Comparison of ENCODE assay signal across 9 mouse cellular contexts in the genomic region with DNA sequence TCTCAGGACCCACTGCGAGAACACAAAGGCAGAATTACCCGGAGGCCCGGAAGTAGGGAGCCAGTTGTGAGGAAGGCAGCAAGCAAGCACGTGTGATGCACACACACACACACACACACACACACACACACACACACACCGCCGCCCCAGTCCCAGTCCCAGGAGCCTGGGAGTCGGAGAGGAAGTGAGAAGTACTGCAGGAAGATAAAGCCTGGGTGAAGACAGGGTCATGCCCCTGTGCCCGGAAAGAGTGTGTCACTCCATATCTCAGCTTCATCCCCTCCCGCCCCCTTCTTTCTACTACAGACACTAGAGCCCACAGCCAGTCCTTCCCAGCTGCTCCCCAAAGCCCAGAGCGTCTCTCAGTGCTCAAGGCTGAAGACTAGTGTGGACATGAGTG. TPM values are rescaled to one million over a fixed set of nuclear protein-coding genes. Genes with fewer than 3 reads are reported as not detected.
DNase-seq lines count a peak whose midpoint lies in the region; ATAC-seq and TF ChIP-seq lines count a peak whose summit lies in the region.
"Had no signal": no experiment of that assay in that cellular context is flagged by ENCODE, and none has a peak within 500 bp of the region (broad histone marks: within the 10 kb centered on the region; RNA-seq: fewer than 3 reads in every experiment).

No protein-coding gene starts in this region.

- intact Hi-C loops in heart, postnatal 14 days (cut with DNase I): no loop called here

- TF ChIP-seq POLR2A in liver, adult 2 months (IDR thresholded peaks at IDR 0.05; ENCODE audit: extremely low read depth, insufficient read depth, low read length): no peak

- no peak overlapping the region for H3K9ac ChIP-seq in heart, embryonic 12.5 days
- H3K9ac ChIP-seq in lung, embryonic 16.5 days (ENCODE audit: low read length): no peak overlapping the region
- H3K9ac ChIP-seq in liver, adult 2 months (ENCODE audit: low read depth, low read length): no peak overlapping the region
- no peak overlapping the region for H3K9ac ChIP-seq in hindbrain, embryonic 14.5 days

- no peak for TF ChIP-seq CTCF in liver, adult 2 months (IDR thresholded peaks at IDR 0.05; ENCODE audit: low read depth, low read length)

- H3K79me2 ChIP-seq in liver, adult 2 months (ENCODE audit: control insufficient read depth, insufficient read depth, low read length): no peaks in the 10 kb centered on the region

- peaks cover 12% of the 10 kb centered on the region for H3K4me1 ChIP-seq in heart, embryonic 12.5 days (replicated peaks)
- H3K4me1 ChIP-seq in lung, embryonic 16.5 days (replicated peaks; ENCODE audit: control insufficient read depth, insufficient read depth, low read length): no peaks in the 10 kb centered on the region
- H3K4me1 ChIP-seq in liver, adult 2 months (ENCODE audit: control insufficient read depth, insufficient read depth, low read length): no peaks in the 10 kb centered on the region
- H3K4me1 ChIP-seq in hindbrain, embryonic 14.5 days (replicated peaks; ENCODE audit: control insufficient read depth, insufficient read depth, low read length): no peaks in the 10 kb centered on the region

- ATAC-seq in heart, embryonic 12.5 days (ENCODE audit: insufficient number of reproducible peaks, low FRiP score): peak; percentile 77
- 0 out of 2 replicates have a peak, but pooled peaks have one; percentile 10 for ATAC-seq in lung, embryonic 16.5 days (ENCODE audit: low read depth)
- ATAC-seq in megakaryocyte-erythroid progenitor cell, adult 5-6 weeks (replicated peaks; ENCODE audit: low FRiP score, low TSS enrichment, poor library complexity, severe bottlenecking): peak; percentile 71
- ATAC-seq in hindbrain, embryonic 14.5 days (ENCODE audit: low FRiP score): no peak

- 0 out of 2 replicates have a peak, but pooled peaks cover under 1% of the 10 kb centered on the region for H3K9me3 ChIP-seq in heart, embryonic 12.5 days (replicated peaks)
- H3K9me3 ChIP-seq in lung, embryonic 16.5 days (ENCODE audit: control insufficient read depth, low read length): no peaks in the 10 kb centered on the region
- 0 out of 2 replicates have a peak, but pooled peaks cover 3% of the 10 kb centered on the region for H3K9me3 ChIP-seq in hindbrain, embryonic 14.5 days (ENCODE audit: control insufficient read depth, low read length)

- 16% methylated on average over 10 of the region's 10 CpGs for WGBS in heart, embryonic 12.5 days
- 33% methylated on average over 10 of the region's 10 CpGs for WGBS in lung, embryonic 16.5 days
- WGBS in liver, adult 2 months: 48% methylated on average over 10 of the region's 10 CpGs
- WGBS in hindbrain, embryonic 14.5 days: 78% methylated on average over 8 of the region's 10 CpGs

- H3K27ac ChIP-seq in heart, embryonic 12.5 days (ENCODE audit: poor library complexity, severe bottlenecking): no peak overlapping the region; the same call in 1 of the 2 replicates
- no peak overlapping the region for H3K27ac ChIP-seq in lung, embryonic 16.5 days (ENCODE audit: low read length)
- H3K27ac ChIP-seq in liver, adult 2 months (replicated peaks; ENCODE audit: insufficient read depth, low read depth, low read length): 0 out of 2 replicates have a peak overlapping the region, but pooled peaks have one; percentile 21
- H3K27ac ChIP-seq in hindbrain, embryonic 14.5 days: no peak overlapping the region

- no peak for DNase-seq in heart, postnatal 14 days
- DNase-seq in lung, adult 18-20 months: no peak
- DNase-seq in liver, adult 2 months (ENCODE audit: extremely low read depth, low read depth, low spot score): no peak
- DNase-seq in cerebellum, adult 11 months: no peak
- DNase-seq in hindbrain, embryonic 14.5 days (ENCODE audit: low spot score): no peak
- DNase-seq: adrenal gland, postnatal 10 days had no signal

- H3K4me3 ChIP-seq in heart, embryonic 12.5 days: no peak overlapping the region
- no peak overlapping the region for H3K4me3 ChIP-seq in lung, embryonic 16.5 days (ENCODE audit: low read length)
- H3K4me3 ChIP-seq in liver, adult 2 months (ENCODE audit: insufficient read depth, low read depth, low read length): no peak overlapping the region
- H3K4me3 ChIP-seq in hindbrain, embryonic 14.5 days (replicated peaks; ENCODE audit: low read length): no peak overlapping the region

- peaks cover 12% of the 10 kb centered on the region for H3K27me3 ChIP-seq in heart, embryonic 12.5 days (replicated peaks)
- H3K27me3 ChIP-seq in lung, embryonic 16.5 days (ENCODE audit: control insufficient read depth, insufficient read depth, low read depth, low read length): no peaks in the 10 kb centered on the region
- no peaks in the 10 kb centered on the region for H3K27me3 ChIP-seq in liver, adult 2 months (ENCODE audit: control insufficient read depth, insufficient read depth, low read length)
- H3K27me3 ChIP-seq in hindbrain, embryonic 14.5 days (ENCODE audit: control insufficient read depth, insufficient read depth, low read length): no peaks in the 10 kb centered on the region

- H3K4me2 ChIP-seq in heart, embryonic 12.5 days: peak overlapping the region; percentile 30
- no peak overlapping the region for H3K4me2 ChIP-seq in lung, embryonic 16.5 days (ENCODE audit: low read depth, low read length)
- no peak overlapping the region for H3K4me2 ChIP-seq in hindbrain, embryonic 14.5 days (replicated peaks)

- H3K36me3 ChIP-seq in heart, embryonic 12.5 days: 0 out of 2 replicates have a peak, but pooled peaks cover 3% of the 10 kb centered on the region
- H3K36me3 ChIP-seq in lung, embryonic 16.5 days (ENCODE audit: control insufficient read depth, insufficient read depth, low read length): no peaks in the 10 kb centered on the region
- H3K36me3 ChIP-seq in liver, adult 2 months (ENCODE audit: control insufficient read depth, insufficient read depth, low read length): no peaks in the 10 kb centered on the region
- peaks cover 5% of the 10 kb centered on the region; the same call in 1 of the 2 replicates for H3K36me3 ChIP-seq in hindbrain, embryonic 14.5 days (replicated peaks; ENCODE audit: control insufficient read depth, insufficient read depth)

RNA-seq across cellular contexts. Expression of a gene that starts 33.9 kb away (rescaled TPM):
- polyA plus RNA-seq in heart, embryonic 12.5 days (2016; fragmentation: Nextera tagmentation; extraction: Ambion mirVana): 2.1 and 3.4 TPM in 2 replicates
- total RNA-seq in heart, postnatal 14 days (2021): 1 to 10 TPM; 3.7 to 4.1 TPM
- 3.7 and 4.0 TPM in 2 replicates for polyA plus RNA-seq in lung, embryonic 16.5 days (2015; fragmentation: Nextera tagmentation; extraction: Ambion mirVana)
- 1.1 and 1.3 TPM in 2 replicates for total RNA-seq in liver, adult 2 months (2014; rRNA removed)
- polyA plus RNA-seq in liver, adult 2 months (2012; rRNA removed): 0.86 and 1.2 TPM in 2 replicates
- 13.2 and 13.9 TPM in 2 replicates for total RNA-seq in megakaryocyte-erythroid progenitor cell, adult 5-6 weeks (2014; fragmentation: Nextera tagmentation)
- 2.6 and 5.7 TPM in 2 replicates for total RNA-seq in megakaryocyte-erythroid progenitor cell, adult 5-6 weeks (2017)
- 10.6 and 10.7 TPM in 2 replicates for polyA plus RNA-seq in hindbrain, embryonic 14.5 days (2014; fragmentation: Nextera tagmentation; extraction: Ambion mirVana)
